Mouse (Mus musculus) gastrocnemius, postnatal 10 days (tissue): ENCODE data around the gene Klhl26. TPM values are rescaled to one million over a fixed set of nuclear protein-coding genes. Genes with fewer than 3 reads are reported as not detected.

Experiments used
- DNase-seq: peaks from one replicate; pipeline ENCODE4 v3.0.0; 2021; ENCODE audit warnings: mixed read lengths
- total RNA-seq, 2 experiments: library from RNA; stranded (reverse); gene quantifications; 2 replicates each; pipeline ENCODE4 v1.2.3; 2021

Klhl26 gene
- total RNA-seq, 2 experiments from 2014 or later, result 6.3 to 7.4 TPM

DNA sequence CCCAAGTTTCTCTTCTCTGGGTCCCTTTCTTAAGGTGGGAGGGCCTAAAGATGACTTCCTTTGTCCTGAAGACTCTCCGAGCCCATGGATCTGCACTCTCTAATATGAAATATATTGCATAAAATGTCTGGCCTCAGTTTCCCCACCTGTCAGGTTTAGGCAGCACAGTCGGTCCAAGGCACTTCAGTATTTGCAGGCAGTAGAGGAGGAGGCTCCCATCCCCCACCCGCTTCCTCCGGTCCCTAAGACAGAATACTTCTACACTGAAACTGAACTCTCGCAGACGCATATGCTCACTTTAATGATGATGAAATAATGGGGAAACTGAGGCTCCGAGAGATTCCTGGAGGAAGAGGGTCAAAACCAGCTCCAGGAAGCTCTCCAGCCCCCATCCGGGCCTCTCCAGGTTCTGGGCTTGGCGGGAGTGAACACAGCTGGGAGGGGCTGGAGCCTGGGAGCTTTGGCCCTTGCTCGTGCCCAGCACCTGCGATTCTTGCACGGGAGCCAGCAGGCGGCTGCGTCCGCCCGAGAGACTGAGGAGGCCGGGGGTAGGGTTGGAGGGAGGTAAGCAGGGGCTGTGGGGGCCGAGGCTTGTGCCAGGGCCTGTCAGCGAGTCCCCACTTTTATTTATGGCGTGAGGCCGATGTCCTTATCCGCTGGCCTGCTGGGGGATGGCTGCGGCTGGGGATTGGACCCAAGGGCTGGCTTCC, 25.2 kb upstream of the Klhl26 start:
- peak; percentile 72 for DNase-seq

DNA sequence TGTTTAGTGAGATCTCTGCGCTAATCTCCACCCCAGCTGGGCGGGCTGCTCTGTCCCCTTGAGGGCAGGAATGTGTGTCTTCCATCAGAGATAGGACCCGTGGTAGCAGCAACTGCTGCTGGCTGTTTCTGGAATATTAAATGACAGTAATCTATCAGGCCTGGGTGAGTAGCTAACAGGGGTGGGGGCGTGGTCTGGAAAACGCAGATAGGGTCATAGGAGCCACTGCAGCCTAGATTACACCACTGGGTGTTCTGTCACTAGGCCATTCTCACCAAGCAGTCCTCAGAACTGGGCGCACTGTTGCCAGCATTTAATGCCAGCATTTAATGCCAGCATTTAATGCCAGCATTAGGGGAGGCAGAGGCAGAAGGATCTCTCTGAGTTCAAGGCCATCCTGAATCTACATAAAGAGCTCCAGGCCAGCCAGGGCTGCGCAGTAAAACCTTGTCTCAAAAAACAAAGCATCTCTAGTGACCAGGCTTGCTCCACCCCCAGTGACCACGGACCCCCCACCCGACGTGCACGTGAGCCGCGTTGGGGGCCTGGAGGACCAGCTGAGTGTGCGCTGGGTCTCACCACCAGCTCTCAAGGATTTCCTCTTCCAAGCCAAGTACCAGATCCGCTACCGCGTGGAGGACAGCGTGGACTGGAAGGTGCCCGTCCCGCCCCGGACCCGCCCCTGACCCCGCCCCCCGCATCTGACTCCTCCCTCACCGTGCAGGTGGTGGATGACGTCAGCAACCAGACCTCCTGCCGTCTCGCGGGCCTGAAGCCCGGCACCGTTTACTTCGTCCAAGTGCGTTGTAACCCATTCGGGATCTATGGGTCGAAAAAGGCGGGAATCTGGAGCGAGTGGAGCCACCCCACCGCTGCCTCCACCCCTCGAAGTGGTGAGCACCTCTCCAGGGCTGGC, 23.9 kb upstream of the Klhl26 start:
- DNase-seq, result peak; percentile 10

DNA sequence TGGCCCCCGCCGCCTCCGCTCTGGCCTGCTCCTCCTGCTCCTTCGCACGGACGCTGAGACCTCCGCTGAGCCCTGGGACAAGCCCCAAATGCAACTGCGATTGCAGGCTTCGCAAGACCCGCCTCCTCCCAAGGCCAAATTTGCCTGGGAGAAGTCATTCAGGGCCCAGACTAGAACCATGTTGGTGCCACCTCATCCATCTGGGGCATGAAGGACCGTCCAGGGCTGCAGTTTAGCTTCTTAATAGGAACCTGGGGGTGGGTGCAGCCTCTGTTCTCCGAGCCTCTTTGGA, 18.9 kb upstream of the Klhl26 start:
- no peak for DNase-seq

DNA sequence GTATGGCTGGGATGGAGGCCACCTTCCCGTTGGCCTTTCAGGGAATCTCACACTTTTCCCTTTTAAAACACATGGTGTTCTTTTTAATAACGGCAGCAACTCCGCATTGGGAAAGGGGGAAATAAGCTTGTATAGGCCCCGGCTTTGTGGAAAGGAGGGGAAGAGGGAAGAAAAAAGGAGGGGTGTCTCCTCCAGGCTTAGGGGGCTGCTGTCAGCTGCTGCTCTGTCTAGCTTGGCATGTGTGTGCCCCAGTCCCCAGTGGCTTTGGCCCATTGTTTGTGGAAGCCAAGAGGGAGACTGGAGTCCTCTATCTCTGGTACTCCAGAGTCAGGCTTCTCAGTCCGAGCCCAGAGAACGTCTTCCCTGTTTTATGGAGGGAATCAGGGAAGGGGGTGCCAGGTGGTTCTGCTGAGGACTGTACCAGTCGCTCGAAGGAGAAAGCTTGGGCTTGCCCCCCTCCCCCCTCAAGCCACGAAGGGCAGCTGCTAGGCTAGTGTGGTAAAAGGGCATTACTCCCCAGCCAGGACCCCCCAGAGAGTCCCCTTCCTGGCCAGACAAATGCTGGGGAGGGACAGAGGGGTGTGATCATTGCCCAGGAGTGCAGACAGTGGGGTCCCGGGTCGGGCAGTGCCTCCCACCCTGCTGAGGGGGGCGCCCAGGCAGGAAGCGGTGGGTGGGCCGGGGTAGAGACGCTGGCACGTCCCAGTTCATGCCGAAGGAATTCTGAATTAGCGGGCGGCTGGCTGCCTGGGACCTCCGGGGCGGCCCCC, 18.4 kb upstream of the Klhl26 start:
- no peak for DNase-seq

DNA sequence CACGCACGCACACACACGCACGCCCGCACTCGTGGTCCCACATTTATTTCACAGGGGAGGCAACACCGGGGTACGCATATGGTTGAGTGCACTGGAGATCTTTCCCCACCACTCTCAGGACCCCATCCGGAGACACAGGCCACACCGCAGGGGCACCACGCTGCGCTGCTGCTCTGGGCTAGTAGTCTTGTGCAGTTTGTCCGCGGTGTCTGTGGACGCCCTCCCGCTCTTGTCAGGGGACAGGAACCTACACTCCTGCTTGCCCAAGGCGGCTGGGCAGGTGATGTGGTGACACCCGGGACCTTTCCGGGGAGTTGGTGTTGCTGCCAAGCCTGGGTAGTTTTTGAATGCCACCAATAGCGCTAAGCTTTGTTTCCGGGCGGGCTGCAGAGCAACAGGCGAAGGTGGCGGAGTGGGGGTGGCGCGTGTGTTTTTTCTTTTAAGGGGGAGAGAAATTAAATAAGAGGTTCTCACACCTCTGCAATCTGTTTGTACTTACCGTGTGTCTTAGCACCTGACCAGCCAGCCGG, 17.7 kb upstream of the Klhl26 start:
- DNase-seq, result no peak

DNA sequence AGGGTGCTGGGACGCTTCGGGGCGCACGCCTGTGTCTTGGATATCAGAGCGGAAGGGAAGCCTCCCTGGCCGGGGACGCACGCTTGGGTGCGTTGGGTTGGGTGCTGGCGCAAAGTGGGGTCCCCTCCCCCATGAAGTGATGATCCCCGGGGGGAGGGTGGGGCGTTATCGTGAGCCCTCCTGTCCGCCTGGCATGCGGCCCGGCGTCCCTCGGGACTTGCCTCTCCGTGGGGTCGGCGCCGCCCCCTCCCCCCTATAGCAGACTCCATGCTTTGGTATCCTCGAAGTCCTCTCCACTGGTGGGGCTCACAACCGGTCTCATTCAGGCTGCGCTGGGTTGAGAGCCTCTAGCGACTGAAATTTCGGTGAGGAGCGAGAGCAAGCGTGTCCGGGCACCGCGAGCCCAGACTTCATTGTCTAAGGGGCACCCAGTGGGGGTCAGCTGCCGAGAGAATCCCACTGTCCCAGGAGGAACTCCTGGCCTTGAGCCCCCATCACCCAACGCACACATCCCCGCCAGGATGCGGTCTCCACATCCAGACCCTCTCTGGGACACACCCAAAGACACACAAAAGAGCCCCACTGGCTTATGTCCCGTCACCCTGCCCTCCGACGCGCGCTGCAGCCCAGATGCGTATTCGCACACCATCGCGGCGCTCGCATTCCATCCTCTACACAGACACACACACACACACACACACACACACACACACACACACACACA, 17.1 kb upstream of the Klhl26 start:
- DNase-seq, result no peak

DNA sequence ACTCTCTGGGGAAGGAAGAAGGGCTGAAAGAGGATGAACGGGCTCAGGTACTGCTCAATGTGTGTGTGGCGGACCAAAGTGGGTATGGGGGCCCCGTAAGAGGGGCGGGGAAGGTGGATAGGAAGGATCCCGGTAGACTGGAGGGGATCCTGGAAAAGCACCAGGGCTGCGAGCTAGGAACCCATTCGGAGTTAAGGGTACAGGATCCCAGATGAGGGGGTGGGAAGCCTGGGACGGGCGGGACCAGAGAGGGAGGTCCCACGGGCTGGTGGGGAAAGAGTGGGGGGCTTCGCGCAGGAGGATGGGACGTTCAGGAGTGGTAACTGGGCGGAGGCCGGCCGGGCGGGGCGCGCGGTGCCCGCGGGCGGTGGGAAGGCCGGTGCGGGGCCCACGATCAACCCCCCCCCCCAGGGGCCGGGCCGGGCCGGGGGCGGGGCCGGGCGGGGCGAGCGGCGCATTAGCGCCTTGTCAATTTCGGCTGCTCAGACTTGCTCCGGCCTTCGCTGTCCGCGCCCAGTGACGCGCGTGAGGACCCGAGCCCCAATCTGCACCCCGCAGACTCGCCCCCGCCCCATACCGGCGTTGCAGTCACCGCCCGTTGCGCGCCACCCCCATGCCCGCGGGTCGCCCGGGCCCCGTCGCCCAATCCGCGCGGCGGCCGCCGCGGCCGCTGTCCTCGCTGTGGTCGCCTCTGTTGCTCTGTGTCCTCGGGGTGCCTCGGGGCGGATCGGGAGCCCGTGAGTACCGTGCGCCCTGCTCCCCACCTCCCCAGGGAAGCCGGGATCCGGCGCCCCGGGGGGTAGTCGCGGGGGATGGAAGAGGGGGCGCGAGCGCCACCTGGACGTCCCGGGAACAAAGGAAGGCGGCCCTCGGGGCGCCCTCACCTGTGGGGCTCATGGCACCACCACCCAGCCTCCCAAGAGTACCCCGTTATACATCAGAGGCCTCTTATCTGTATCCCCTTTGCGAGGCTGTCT, 16.2 kb upstream of the Klhl26 start, which contains the start of gene Crlf1:
Gene Crlf1, plus strand, starts transcription at position 495 of the 977 bp plus-strand sequence.
- no peak for DNase-seq

DNA sequence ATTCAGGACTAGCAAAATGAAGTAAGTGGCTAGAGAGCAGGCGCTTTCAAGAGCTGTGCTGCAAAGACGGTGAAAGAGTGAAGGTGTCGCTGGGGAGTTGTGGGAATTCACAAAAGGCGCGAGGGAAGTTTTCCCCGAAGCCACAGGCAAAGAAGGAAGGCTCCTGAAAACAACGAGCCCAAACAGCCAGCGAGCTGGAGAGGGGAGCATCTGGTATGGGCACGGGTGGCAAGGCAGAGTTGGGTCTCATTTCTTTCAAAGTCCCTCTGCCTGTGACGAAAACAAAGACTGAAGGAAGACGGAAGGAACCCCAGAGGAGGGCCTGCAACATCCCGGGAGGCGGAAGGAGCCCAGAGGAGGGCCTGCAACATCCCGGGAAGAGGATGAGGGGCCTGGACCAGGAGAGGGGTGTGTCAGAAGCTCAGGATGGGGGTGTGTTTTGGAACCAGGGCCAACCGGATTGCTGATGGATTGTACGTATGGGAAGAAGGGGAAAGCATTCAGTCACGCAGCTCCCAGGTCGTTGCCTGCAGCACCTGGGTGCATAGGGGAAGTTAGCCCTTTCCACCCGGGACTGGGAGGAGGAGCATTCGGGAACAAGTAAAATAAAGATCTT, 14.2 kb upstream of the Klhl26 start:
- DNase-seq, result no peak

DNA sequence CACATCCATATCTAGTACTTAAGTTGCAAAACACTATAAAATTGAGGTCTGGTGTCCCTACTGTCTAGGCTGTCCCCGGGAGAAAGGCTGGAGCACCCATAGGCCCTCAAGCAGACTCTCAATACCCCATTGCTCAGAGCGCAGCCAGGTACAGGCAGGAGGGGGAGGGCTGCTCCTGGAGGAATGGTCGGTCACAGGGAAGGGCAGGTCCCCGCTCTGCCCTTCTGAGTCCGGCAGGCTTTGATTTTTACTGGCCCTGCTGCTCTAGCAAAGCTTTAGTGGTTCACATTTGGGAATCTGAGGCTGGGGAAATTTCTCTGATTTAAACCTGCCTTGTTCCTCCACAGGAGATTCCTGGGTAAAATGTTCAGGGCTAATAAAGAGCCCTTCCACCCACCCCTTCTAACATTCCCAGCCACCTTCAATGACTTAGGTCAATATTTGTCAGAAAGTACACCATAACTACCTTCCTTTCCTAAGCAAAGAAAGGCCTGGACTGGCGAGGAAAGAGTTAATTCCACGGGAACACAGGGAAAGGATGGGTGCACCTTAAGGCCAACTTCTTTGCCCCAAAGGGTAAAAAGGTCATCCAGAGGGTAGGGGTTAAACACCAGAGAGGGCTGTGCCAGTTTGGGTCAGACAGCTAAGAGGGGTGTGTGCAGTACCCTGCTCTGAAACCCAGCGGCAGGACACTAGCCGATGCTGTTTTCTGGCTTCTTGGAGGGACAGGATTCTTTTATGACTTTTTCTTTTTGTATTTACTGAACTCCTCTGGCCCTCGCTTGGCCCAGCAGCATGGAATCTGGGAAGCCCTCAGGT, 13.5 kb upstream of the Klhl26 start:
- DNase-seq, result no peak

DNA sequence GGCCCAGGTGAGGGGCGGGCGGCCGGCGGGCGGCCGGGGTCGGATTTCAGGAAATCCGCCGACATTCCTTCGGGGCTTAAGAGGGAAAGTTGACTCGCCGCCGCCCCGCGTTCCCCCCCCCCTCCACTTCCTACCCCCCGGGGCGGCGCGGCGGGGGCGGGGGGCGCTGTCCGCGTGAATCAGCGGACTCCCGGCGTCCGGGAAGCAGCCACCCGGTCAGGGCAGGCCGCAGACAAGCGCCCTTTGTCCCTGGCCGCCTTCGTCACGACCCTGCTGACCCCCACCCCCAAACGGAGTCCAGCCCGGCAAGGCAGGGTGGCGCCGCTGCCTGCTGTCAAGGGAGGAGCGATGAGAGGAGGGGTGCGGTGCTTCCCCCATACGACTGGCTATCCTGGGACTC, 12.8 kb upstream of the Klhl26 start:
- DNase-seq, result no peak

DNA sequence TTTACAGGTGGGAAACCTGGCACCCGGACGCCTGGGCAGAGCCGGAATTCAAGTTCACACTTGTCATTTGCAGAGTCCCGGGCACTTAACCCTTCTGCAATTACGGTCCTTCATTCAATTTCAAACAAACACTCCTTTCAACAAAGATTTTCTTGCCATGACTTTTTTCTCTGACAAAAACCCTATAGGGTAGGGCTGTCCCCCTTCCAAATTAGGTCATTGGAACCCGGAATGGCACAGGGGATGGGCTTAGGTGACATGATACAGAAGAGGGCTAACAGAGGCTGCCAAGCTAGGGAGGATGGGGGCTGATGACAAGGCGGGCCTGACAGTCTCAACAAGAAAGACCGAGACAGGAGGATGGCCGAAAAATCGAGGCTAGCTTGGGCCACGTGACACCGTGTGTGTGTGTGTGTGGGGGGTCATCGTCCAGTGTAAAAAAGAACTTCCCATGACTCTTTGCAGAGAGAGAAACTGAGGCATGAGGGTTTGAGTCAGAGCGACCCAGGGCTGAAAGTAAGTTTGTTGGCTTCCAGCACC, 12.2 kb upstream of the Klhl26 start:
- no peak for DNase-seq

DNA sequence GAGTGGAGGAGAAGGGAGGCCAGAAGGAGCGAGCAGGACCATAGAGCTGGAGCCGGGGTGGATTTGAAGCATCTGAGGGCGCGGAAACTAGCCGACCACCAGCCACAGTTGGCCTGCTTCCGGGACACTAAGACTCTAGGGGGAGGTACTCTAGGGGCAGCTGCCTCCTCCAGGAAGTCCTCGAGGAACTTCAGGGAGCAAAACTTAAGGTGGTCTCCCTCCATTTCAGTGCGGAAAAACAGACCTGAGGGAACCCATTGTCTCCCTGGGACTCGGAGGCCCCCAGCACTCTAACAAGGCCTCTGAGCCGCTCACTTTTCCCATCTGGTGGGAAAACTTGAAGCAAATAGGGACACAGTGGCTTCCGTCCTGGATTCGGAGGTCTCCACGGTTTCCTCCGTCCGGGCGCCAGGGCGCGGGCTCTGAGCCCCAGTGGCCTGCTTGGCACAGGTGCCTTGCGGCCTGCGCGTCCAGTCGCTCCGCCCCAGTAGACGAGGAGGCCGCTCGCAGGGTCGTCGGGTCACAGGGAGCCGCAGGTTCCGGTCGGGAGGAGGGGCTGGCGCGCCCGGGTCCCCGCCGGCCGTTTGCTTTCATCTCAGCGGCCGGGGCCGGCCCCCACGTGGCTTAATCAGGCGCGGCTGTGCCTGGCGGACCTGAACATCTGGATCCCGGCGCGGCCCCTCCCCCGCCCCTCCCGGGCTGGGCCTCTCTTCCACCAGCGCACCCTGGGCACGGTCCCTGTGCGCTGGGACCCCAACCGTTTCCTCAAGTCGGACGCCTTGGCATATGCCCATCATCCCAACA, 11.4 kb upstream of the Klhl26 start:
- no peak for DNase-seq

DNA sequence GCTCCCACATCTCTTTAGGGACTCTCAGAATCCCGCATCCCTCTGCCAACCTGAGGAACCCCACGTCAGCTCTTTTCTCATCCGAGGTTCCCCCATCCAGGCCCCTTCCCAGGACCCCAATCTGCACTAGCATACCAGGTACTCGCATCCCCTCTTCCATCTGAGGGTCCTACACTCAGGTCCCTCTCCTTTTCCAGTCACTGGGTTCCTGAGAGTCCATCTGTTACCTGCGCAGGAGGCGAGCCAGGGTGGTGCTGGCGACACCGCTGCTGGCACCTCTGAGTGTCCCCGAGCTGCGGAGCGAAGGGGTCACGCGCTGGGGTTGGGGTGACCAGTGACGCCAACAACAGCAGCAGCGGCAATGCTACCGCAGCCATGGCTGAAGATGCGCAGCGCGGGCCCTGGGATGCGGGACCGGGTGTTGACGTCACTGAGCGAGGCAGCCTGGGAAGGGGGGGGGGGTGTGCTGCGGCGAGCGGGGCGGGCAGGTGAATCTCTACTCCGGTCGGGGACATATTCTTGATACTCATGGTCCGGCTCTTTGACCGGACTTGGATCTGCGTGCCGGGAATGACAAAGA, 10.3 kb upstream of the Klhl26 start, which contains the start of gene Tmem59l:
Gene Tmem59l, minus strand, starts transcription at position 418 of the 580 bp plus-strand sequence.
- no peak for DNase-seq

DNA sequence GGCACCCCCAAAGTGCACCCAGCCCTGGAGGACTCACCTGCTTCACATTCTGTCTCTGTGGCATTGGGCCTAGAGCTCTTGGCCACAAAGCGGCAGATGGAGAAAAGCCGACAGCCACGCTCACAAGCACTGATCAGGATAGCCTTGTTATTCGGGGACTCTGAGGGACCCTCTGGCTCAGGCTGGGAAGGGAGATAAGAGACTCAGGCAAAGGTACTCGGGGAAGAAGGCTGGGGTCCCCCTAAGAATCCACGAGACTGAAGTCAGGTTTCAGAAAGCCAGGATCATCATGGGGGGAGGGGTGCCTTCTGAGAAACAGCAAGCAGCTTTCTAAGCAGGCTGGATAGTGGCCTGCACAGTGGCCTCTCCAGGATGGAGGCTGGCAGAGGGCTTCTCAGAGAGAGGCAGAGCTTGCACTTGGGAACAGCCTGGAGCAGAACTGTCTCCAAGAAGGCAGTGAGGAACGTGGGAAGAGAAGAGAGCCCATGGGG, 9.5 kb upstream of the Klhl26 start:
- no peak for DNase-seq

DNA sequence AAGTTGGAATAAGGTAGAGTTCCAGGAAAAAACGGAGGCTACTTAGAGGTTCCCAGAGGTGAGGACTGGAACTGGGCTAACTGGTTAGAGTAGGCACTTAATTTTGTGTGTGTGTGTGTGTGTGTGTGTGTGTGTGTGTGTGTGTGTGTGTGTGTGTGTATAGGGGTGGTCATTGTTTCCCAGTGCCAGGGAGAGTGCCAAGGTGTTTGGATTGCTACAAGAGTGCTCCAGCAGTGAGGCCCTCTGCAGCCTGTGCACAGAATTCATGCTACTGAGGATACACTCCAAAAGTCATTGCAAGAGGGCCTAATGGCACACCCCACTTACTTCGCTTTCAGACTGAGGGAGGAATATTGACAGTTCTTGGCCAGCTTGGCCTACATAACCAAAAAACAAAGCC, 6.2 kb upstream of the Klhl26 start:
- DNase-seq, result no peak

DNA sequence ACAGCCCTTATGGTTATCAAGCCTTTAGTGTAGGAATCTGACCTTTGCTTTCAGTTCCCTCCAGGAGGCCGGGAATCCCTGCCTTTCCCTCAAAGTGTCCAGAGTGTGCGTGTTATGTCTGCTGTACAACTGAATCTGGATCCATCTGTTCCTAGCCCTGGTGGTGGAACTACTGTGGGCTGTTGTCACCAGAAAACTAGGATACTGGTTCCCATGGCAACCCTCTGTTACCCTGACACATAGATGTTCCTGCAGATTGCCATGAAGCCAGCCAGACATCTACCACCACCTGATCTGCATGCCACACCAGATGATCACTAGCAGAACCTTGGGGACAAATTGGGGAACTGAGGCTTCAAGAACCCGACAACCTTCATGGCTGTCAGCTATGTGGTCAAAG, 5.1 kb upstream of the Klhl26 start:
- no peak for DNase-seq

DNA sequence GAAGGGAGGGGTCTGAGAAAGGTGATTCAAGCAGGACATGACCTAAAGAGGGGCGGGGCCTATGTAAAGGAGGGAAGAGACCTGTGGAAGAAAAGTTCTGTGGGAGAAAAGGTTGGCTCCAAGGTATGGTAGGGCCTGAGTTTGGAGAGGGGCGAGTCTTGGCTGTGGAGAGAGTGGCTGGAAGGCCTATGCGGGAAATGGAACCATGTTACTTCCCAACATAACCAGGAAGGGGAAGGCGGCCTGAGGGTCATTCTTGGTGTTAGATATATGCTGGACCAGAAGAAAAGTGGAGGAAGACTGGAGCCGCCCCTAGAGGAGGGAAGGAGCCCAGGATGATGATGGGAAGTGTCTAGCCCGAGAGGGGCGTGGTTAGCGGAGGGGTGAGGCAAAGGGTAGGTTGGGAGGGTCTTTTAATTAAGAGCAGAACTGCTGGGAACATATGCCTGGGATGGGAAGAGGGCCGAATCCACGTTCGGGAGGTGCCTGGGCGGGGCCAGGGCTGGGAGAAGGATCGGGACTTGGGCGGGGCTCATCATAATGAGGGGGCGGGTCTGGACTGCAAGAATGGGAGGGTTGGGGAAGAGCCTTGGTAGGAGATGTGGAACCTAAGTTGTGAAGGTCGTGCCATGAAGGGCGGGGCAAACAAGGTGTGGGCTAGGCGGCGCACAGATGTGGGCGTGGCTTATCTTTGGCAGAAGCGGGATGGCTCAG, 658 bp upstream of the Klhl26 start:
- DNase-seq, result no peak
